Mouse (Mus musculus): Measurements from ENCODE around the gene Ralgapa2. TPM values are rescaled to one million over a fixed set of nuclear protein-coding genes. Genes with fewer than 3 reads are reported as not detected.
A peak's percentile ranks its signal among the peaks of the same experiment; 100 is the strongest.

The Ralgapa2 gene
- polyA plus RNA-seq, 1 experiment from 2014 or later: 3.6 TPM

DNA sequence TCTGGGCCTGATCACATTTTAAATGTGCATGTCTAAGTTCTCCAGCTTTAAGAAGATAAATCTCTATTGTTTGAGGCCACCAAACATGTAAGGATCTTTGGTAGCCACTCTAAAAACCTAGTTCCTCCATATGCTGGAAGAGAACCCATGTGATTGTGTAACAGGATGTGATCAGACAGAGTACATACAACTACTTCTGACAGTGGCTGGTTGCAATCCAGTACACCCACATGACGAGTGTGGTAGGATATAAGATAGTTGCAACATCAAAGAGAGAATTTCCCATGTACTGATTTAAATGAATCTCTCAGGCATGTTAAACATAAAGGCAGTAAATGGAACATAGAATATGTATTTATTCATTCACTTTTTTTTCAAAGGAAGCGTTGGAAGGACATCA is 4.8 kb upstream of the Ralgapa2 start:
- Histone ChIP-seq H3K27me3 (ENCODE audit: insufficient read depth, low read length) (no peaks in the 10 kb centered on the region), H3K4me3 (replicated peaks; ENCODE audit: low read depth, low read length) (no peak overlapping the region), H3K9me3 (replicated peaks; ENCODE audit: low read length) (no peaks in the 10 kb centered on the region), H3K4me2 (ENCODE audit: low read length) (no peak overlapping the region), H3K4me1 (replicated peaks; ENCODE audit: insufficient read depth, low read length) (no peaks in the 10 kb centered on the region), H3K27ac (no peak overlapping the region), H3K9ac (ENCODE audit: low read depth, low read length) (no peak overlapping the region), H3K36me3 (ENCODE audit: insufficient read depth, low read length) (no peaks in the 10 kb centered on the region)
- ATAC-seq (replicated peaks; ENCODE audit: low FRiP score, low read depth) (no peak), DNase-seq (ENCODE audit: low spot score) (no peak)
- TF ChIP-seq CTCF (IDR thresholded peaks at IDR 0.05; ENCODE audit: low read depth): no peak
- 73% methylated on average over 2 of the region's 2 CpGs for WGBS

GRCm38 (mm10) chr2:146515081-146515480 is 2.9 kb upstream of the Ralgapa2 start:
- DNase-seq (ENCODE audit: low spot score): no peak

DNA sequence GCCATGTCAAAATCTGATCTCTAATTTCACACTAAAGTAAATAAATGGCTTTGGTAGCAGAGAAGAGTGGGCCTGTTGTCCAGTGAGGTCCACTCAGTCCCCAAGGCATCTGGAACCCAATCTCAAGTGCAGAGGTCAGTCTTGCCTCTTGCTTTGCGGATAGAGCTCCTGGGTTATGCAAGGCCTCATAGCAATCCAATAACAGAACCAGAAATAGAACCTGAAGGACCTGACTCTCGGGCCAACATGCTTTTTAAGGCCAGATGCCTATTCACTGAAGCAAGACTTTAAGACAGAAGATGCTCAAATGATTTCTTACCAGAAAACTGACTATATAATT is 407 bp upstream of the Ralgapa2 start:
- no peak overlapping the region; the same call in 1 of the 2 replicates for H3K4me3 ChIP-seq (replicated peaks; ENCODE audit: low read depth, low read length)

More at GRCm38 (mm10) chr2:146515081-146515480, 2.9 kb upstream of the Ralgapa2 start:
- Histone ChIP-seq H3K27me3 (ENCODE audit: insufficient read depth, low read length) (no peaks in the 10 kb centered on the region), H3K9ac (ENCODE audit: low read depth, low read length) (no peak overlapping the region), H3K4me3 (replicated peaks; ENCODE audit: low read depth, low read length) (no peak overlapping the region), H3K4me2 (ENCODE audit: low read length) (no peak overlapping the region), H3K36me3 (ENCODE audit: insufficient read depth, low read length) (no peaks in the 10 kb centered on the region), H3K4me1 (replicated peaks; ENCODE audit: insufficient read depth, low read length) (no peaks in the 10 kb centered on the region), H3K9me3 (replicated peaks; ENCODE audit: low read length) (no peaks in the 10 kb centered on the region), H3K27ac (no peak overlapping the region)
- TF ChIP-seq CTCF (IDR thresholded peaks at IDR 0.05; ENCODE audit: low read depth): no peak
- 73% methylated on average over 2 of the region's 2 CpGs for WGBS
- ATAC-seq (replicated peaks; ENCODE audit: low FRiP score, low read depth): no peak

DNA sequence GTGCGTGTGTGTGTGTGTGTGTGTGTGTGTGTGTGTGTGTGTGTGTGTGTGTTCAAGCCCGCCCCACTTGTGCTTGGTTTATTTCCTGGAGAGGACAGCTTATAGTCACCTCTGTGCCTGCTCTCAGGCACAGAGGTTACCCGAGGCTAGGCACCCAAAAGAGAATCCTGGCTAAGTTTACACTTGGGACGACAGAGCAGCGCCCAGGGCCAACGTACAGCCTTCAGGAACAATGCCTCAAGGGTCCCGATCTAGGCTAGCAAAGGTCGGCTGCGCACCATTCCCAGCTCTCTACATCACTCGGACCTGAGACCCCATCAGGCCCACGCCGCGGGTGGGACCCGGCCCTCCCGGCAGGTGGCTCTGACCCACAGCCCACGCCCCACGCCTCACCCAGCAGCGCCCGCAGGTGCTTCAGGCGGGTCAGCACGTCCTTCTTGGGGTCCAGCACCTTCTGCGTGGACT is 711 bp downstream of the Ralgapa2 start:
- 2% methylated on average over 22 of the region's 22 CpGs for WGBS
- H3K36me3 ChIP-seq (ENCODE audit: insufficient read depth, low read length): no peaks in the 10 kb centered on the region
- H3K9ac ChIP-seq (ENCODE audit: low read depth, low read length): peak overlapping the region; percentile 61
- no peak for TF ChIP-seq CTCF (IDR thresholded peaks at IDR 0.05; ENCODE audit: low read depth)
- H3K4me2 ChIP-seq (ENCODE audit: low read length): peak overlapping the region; percentile 93
- ATAC-seq (replicated peaks; ENCODE audit: low FRiP score, low read depth) (no peak; the same call in 1 of the 2 replicates), DNase-seq (ENCODE audit: low spot score) (no peak)
- H3K4me3 ChIP-seq (replicated peaks; ENCODE audit: low read depth, low read length): peak overlapping the region; percentile 75
- no peaks in the 10 kb centered on the region for H3K4me1 ChIP-seq (replicated peaks; ENCODE audit: insufficient read depth, low read length)
- no peaks in the 10 kb centered on the region for H3K9me3 ChIP-seq (replicated peaks; ENCODE audit: low read length)
- no peaks in the 10 kb centered on the region for H3K27me3 ChIP-seq (ENCODE audit: insufficient read depth, low read length)
- peak overlapping the region; percentile 44; the same call in 1 of the 2 replicates for H3K27ac ChIP-seq

More for the DNA sequence above, 407 bp upstream of the Ralgapa2 start:
- Histone ChIP-seq H3K36me3 (ENCODE audit: insufficient read depth, low read length) (no peaks in the 10 kb centered on the region), H3K27ac (no peak overlapping the region), H3K9me3 (replicated peaks; ENCODE audit: low read length) (no peaks in the 10 kb centered on the region), H3K27me3 (ENCODE audit: insufficient read depth, low read length) (no peaks in the 10 kb centered on the region), H3K4me2 (ENCODE audit: low read length) (peak overlapping the region; percentile 45; the same call in 1 of the 2 replicates), H3K4me1 (replicated peaks; ENCODE audit: insufficient read depth, low read length) (no peaks in the 10 kb centered on the region), H3K9ac (ENCODE audit: low read depth, low read length) (no peak overlapping the region)
- 72% methylated on average over 2 of the region's 2 CpGs for WGBS
- DNase-seq (ENCODE audit: low spot score) (no peak), ATAC-seq (replicated peaks; ENCODE audit: low FRiP score, low read depth) (no peak)
- no peak for TF ChIP-seq CTCF (IDR thresholded peaks at IDR 0.05; ENCODE audit: low read depth)

DNA sequence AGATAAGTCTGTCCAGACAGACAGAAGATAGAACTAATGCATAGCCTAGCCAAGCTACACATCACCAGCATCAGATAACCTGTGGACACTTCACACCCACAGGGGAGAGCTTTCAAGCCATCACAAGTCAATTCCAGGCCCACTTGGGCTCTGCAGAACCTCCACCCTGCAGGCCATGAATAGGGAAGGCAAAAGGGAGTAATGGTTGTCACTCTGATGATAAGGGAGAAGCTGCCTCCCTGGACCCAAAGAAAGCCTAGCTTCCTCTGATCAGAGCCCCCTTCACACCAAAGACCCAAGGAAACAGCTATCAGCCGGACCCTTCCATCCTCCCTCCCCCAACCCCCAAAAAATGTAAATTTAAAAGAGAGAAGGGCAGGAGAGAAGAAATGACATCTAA is 1.4 kb downstream of the Ralgapa2 start:
- TF ChIP-seq CTCF (IDR thresholded peaks at IDR 0.05; ENCODE audit: low read depth): no peak
- H3K9me3 ChIP-seq (replicated peaks; ENCODE audit: low read length): no peaks in the 10 kb centered on the region
- H3K4me2 ChIP-seq (ENCODE audit: low read length): peak overlapping the region; percentile 93
- H3K4me3 ChIP-seq (replicated peaks; ENCODE audit: low read depth, low read length): peak overlapping the region; percentile 75
- ATAC-seq (replicated peaks; ENCODE audit: low FRiP score, low read depth) (no peak), DNase-seq (ENCODE audit: low spot score) (no peak)
- H3K9ac ChIP-seq (ENCODE audit: low read depth, low read length): 0 out of 2 replicates have a peak overlapping the region, but pooled peaks have one; percentile 46
- no peaks in the 10 kb centered on the region for H3K27me3 ChIP-seq (ENCODE audit: insufficient read depth, low read length)
- 31% methylated on average over 1 of the region's 1 CpGs for WGBS
- H3K27ac ChIP-seq: no peak overlapping the region
- no peaks in the 10 kb centered on the region for H3K36me3 ChIP-seq (ENCODE audit: insufficient read depth, low read length)
- H3K4me1 ChIP-seq (replicated peaks; ENCODE audit: insufficient read depth, low read length): no peaks in the 10 kb centered on the region

DNA sequence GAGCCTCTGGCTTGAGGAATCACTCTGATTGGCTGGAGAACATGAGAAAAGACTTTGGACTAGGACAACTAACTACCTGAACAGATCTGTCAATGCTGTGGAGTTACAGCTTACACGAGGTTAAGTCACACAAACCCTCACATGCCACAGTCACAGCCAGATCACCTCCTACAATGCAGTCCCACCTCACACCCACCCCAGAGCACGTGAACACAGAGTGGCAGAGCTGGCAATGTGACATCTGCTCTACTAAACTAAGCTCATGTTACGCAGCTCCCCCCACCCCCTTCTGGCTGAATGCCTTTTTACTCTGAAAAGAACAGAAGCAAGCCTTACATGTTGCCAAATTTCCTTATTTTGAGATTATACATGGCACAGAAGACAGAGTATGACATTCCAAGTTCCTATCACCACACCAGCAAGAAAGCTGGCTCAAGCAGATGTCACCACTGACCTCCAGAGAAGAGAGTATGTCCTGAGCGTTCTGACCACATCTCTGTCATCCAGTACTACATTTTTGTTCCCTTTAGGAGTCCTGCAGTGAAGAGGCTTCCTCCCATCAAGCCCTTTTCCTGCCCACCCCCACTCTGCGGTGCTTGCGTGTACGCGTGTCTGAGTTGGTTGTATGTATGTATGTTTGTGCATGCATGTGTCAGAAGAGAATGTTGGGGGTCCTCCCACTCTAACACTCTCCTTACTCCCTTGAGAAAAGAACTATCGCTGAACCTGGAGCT is 9.4 kb downstream of the Ralgapa2 start:
- no peak overlapping the region for H3K9ac ChIP-seq (ENCODE audit: low read depth, low read length)
- no peak overlapping the region for H3K4me3 ChIP-seq (replicated peaks; ENCODE audit: low read depth, low read length)
- DNase-seq (ENCODE audit: low spot score) (no peak), ATAC-seq (replicated peaks; ENCODE audit: low FRiP score, low read depth) (peak; percentile 73; the same call in 1 of the 2 replicates)
- no peaks in the 10 kb centered on the region for H3K9me3 ChIP-seq (replicated peaks; ENCODE audit: low read length)
- H3K27me3 ChIP-seq (ENCODE audit: insufficient read depth, low read length): no peaks in the 10 kb centered on the region
- no peaks in the 10 kb centered on the region for H3K36me3 ChIP-seq (ENCODE audit: insufficient read depth, low read length)
- no peaks in the 10 kb centered on the region; the same call in 1 of the 2 replicates for H3K4me1 ChIP-seq (replicated peaks; ENCODE audit: insufficient read depth, low read length)
- H3K4me2 ChIP-seq (ENCODE audit: low read length): no peak overlapping the region
- TF ChIP-seq CTCF (IDR thresholded peaks at IDR 0.05; ENCODE audit: low read depth): no peak
- no peak overlapping the region for H3K27ac ChIP-seq
- 53% methylated on average over 9 of the region's 9 CpGs for WGBS

Data from kidney, postnatal 0 days (tissue).